8 mouse cellular contexts compared by ENCODE assay signal in genomic region chr13:23533560-23534367, GRCm38 (mm10). TPM values are rescaled to one million over a fixed set of nuclear protein-coding genes. Genes with fewer than 3 reads are reported as not detected.
A peak's percentile ranks its signal among the peaks of the same experiment; 100 is the strongest.
DNase-seq lines count a peak whose midpoint lies in the region; ATAC-seq and TF ChIP-seq lines count a peak whose summit lies in the region.
"Not testable (repeated sequence)": the region's sequence is repeated elsewhere in the genome, so short reads cannot be mapped to it uniquely, and the experiment has no call there.

Hist1h2af (plus strand) TSS chr13:23533906.

- not testable (repeated sequence) for H3K9me3 ChIP-seq in embryonic facial prominence, embryonic 14.5 days (ENCODE audit: control insufficient read depth, low read length); heart, embryonic 10.5 days; limb, embryonic 12.5 days; midbrain, embryonic 11.5 days (ENCODE audit: control insufficient read depth, low read length)

- H3K27ac ChIP-seq in embryonic facial prominence, embryonic 14.5 days (replicated peaks; ENCODE audit: low read depth, low read length) = peak within 1 kb of the TSS; percentile 99
- peak within 1 kb of the TSS; percentile 95 for H3K27ac ChIP-seq in heart, embryonic 10.5 days
- H3K27ac ChIP-seq in limb, embryonic 12.5 days = peak within 1 kb of the TSS; percentile 98
- peak within 1 kb of the TSS; percentile 98 for H3K27ac ChIP-seq in midbrain, embryonic 11.5 days (ENCODE audit: low read depth, low read length)
- H3K27ac ChIP-seq in small intestine, adult 2 months (ENCODE audit: insufficient read depth, low read depth, low read length) = peak within 1 kb of the TSS; percentile 85

- H3K9ac ChIP-seq in embryonic facial prominence, embryonic 14.5 days (ENCODE audit: low read depth, low read length) = peak within 1 kb of the TSS; percentile 79
- H3K9ac ChIP-seq in limb, embryonic 12.5 days (replicated peaks) = peak within 1 kb of the TSS; percentile 82
- peak within 1 kb of the TSS; percentile 66 for H3K9ac ChIP-seq in midbrain, embryonic 11.5 days (ENCODE audit: low read length)

- 0% methylated on average over 22 of the region's 53 CpGs for WGBS in embryonic facial prominence, embryonic 14.5 days
- 1% methylated on average over 26 of the region's 53 CpGs for WGBS in heart, embryonic 10.5 days
- under 1% methylated on average over 28 of the region's 53 CpGs for WGBS in limb, embryonic 12.5 days
- WGBS in midbrain, embryonic 11.5 days = under 1% methylated on average over 22 of the region's 53 CpGs
- WGBS in small intestine, adult 2 months = under 1% methylated on average over 28 of the region's 53 CpGs

- peaks cover 34% of the 10 kb centered on the region for H3K4me1 ChIP-seq in embryonic facial prominence, embryonic 14.5 days (ENCODE audit: control insufficient read depth, insufficient read depth, low read length)
- H3K4me1 ChIP-seq in heart, embryonic 10.5 days = peaks cover 32% of the 10 kb centered on the region
- H3K4me1 ChIP-seq in limb, embryonic 12.5 days (replicated peaks) = peaks cover 42% of the 10 kb centered on the region
- peaks cover 19% of the 10 kb centered on the region for H3K4me1 ChIP-seq in midbrain, embryonic 11.5 days (ENCODE audit: control insufficient read depth, insufficient read depth, low read length)
- H3K4me1 ChIP-seq in small intestine, adult 2 months (ENCODE audit: control insufficient read depth, insufficient read depth, insufficient read length, low read length) = not testable (repeated sequence)

- not testable (repeated sequence) for H3K27me3 ChIP-seq in embryonic facial prominence, embryonic 14.5 days (replicated peaks; ENCODE audit: control insufficient read depth, insufficient read depth, low read length); heart, embryonic 10.5 days (ENCODE audit: insufficient read depth, poor library complexity, severe bottlenecking); limb, embryonic 12.5 days; midbrain, embryonic 11.5 days (ENCODE audit: control insufficient read depth, insufficient read depth, low read length); small intestine, adult 2 months (ENCODE audit: control insufficient read depth, insufficient read depth, low read length)

- peak within 1 kb of the TSS; percentile 56 for H3K4me3 ChIP-seq in embryonic facial prominence, embryonic 14.5 days (ENCODE audit: low read depth, low read length)
- H3K4me3 ChIP-seq in heart, embryonic 10.5 days = peak within 1 kb of the TSS; percentile 67
- H3K4me3 ChIP-seq in limb, embryonic 12.5 days (replicated peaks) = peak within 1 kb of the TSS; percentile 50
- H3K4me3 ChIP-seq in midbrain, embryonic 11.5 days (ENCODE audit: low read depth, low read length) = peak within 1 kb of the TSS; percentile 48
- peak within 1 kb of the TSS; percentile 53 for H3K4me3 ChIP-seq in small intestine, adult 2 months (ENCODE audit: low read depth, low read length)

- DNase-seq in 416B (ENCODE audit: low read depth) = peak; percentile 98
- DNase-seq in adrenal gland, postnatal 4 days (ENCODE audit: low spot score in 2 of 2) = peak in 1 of 2 experiments; percentile 45
- peak; percentile 97 for DNase-seq in embryonic facial prominence, embryonic 14.5 days (ENCODE audit: low spot score)
- DNase-seq in heart, embryonic 10.5 days (ENCODE audit: low spot score) = peak; percentile 94
- peak; percentile 66 for DNase-seq in kidney, adult 9 months
- peak; percentile 94 for DNase-seq in midbrain, embryonic 11.5 days (ENCODE audit: low spot score, missing footprints)

- peak within 1 kb of the TSS; percentile 78 for H3K4me2 ChIP-seq in embryonic facial prominence, embryonic 14.5 days (ENCODE audit: low read depth, low read length)
- peak within 1 kb of the TSS; percentile 69 for H3K4me2 ChIP-seq in limb, embryonic 12.5 days
- H3K4me2 ChIP-seq in midbrain, embryonic 11.5 days = peak within 1 kb of the TSS; percentile 45

- not testable (repeated sequence) for TF ChIP-seq CTCF in small intestine, adult 2 months (IDR thresholded peaks at IDR 0.05; ENCODE audit: extremely low read depth, insufficient read length, insufficient replicate concordance, low read depth, low read length)

- not testable (repeated sequence) for TF ChIP-seq POLR2A in small intestine, adult 2 months (IDR thresholded peaks at IDR 0.05; ENCODE audit: low read depth, low read length)

- ATAC-seq in embryonic facial prominence, embryonic 14.5 days (ENCODE audit: low read depth) = peak; percentile 45
- peak; percentile 11; the same call in 1 of the 2 replicates for ATAC-seq in limb, embryonic 12.5 days (ENCODE audit: insufficient number of reproducible peaks, insufficient read depth, low FRiP score, low TSS enrichment, low read depth)
- peak; percentile 64 for ATAC-seq in midbrain, embryonic 11.5 days (ENCODE audit: low FRiP score)

- not testable (repeated sequence) for H3K36me3 ChIP-seq in embryonic facial prominence, embryonic 14.5 days (ENCODE audit: control insufficient read depth, insufficient read depth, low read length); heart, embryonic 10.5 days; limb, embryonic 12.5 days; midbrain, embryonic 11.5 days (ENCODE audit: control insufficient read depth, insufficient read depth, low read length); small intestine, adult 2 months (ENCODE audit: control insufficient read depth, insufficient read depth, low read length)

RNA-seq across cellular contexts. Expression of gene Hist1h2af, which starts in this region (rescaled TPM):
- 100 to 1,000 TPM; 512 to 538 TPM for total RNA-seq in adrenal gland, postnatal 4 days (2021)
- 5.2 and 7.0 TPM in 2 replicates for polyA plus RNA-seq in embryonic facial prominence, embryonic 14.5 days (2014; fragmentation: Nextera tagmentation; extraction: Ambion mirVana)
- polyA plus RNA-seq in heart, embryonic 10.5 days (2016; fragmentation: Nextera tagmentation; extraction: Ambion mirVana) = 1.7 and 4.9 TPM in 2 replicates
- polyA plus RNA-seq in limb, embryonic 12.5 days (2016; fragmentation: Nextera tagmentation; extraction: Ambion mirVana) = 9.8 and 16.3 TPM in 2 replicates
- 6.4 and 9.1 TPM in 2 replicates for polyA plus RNA-seq in midbrain, embryonic 11.5 days (2014; fragmentation: Nextera tagmentation; extraction: Ambion mirVana)
- polyA plus RNA-seq in small intestine, adult 2 months (2012; rRNA removed) = 631 and 1,420 TPM in 2 replicates

Comparison
In these comparisons a context has a peak if more than half of its experiments do, and no peak if none do; other contexts are left out.
1. RNA of gene Hist1h2af (polyA plus RNA-seq): 631 to 1,420 TPM in small intestine, adult 2 months; 9.8 to 16.3 TPM in limb, embryonic 12.5 days, 6.4 to 9.1 TPM in midbrain, embryonic 11.5 days, 5.2 to 7.0 TPM in embryonic facial prominence, embryonic 14.5 days and 1.7 to 4.9 TPM in heart, embryonic 10.5 days; every median in the first group is over 10 times any median in the second.
2. ATAC-seq: peak in every context shown above with its lines; median percentile 64 in midbrain, embryonic 11.5 days; 45 in embryonic facial prominence, embryonic 14.5 days; 11 in limb, embryonic 12.5 days.
3. Peak in every context shown above with its lines, with median percentiles within 50 percentile points of each other: H3K27ac ChIP-seq, H3K4me2 ChIP-seq, H3K4me3 ChIP-seq and H3K9ac ChIP-seq.